Mouse (Mus musculus): ENCODE results near the gene Dctd. TPM values are rescaled to one million over a fixed set of nuclear protein-coding genes. Genes with fewer than 3 reads are reported as not detected.
A peak's percentile ranks its signal among the peaks of the same experiment; 100 is the strongest.

The Dctd gene
- 1 to 10 TPM; 1.2 to 1.4 TPM for total RNA-seq (2021)
- long read RNA-seq, experiment 1: 0 reads
- long read RNA-seq, experiment 2: 0 reads

GRCm38 (mm10) chr8:48098792-48099191 lies at the start of gene Dctd:
Gene Dctd, plus strand, starts transcription at chr8:48099092.
- no peak for DNase-seq
- intact Hi-C loops (cut with DNase I): no loop called here

- DNase-seq: no peak
- intact Hi-C loops (cut with DNase I): no loop called here
Measured at GRCm38 (mm10) chr8:48053611-48054010, 45.3 kb upstream of the Dctd start.

GRCm38 (mm10) chr8:48063526-48064072 lies 35.3 kb upstream of the Dctd start:
- intact Hi-C loops (cut with DNase I): no loop called here
- no peak for DNase-seq

GRCm38 (mm10) chr8:48074149-48074548 lies 24.7 kb upstream of the Dctd start:
- DNase-seq: no peak
- intact Hi-C loops (cut with DNase I): no loop called here

- intact Hi-C loops (cut with DNase I): no loop called here
- peak; percentile 13 to 15 for DNase-seq
Measured at GRCm38 (mm10) chr8:48082343-48082742, 16.5 kb upstream of the Dctd start.

GRCm38 (mm10) chr8:48090661-48091060 lies 8.2 kb upstream of the Dctd start:
- DNase-seq: no peak
- intact Hi-C loops (cut with DNase I): no loop called here

GRCm38 (mm10) chr8:48095378-48095777 lies 3.5 kb upstream of the Dctd start:
- intact Hi-C loops (cut with DNase I): no loop called here
- DNase-seq: no peak

GRCm38 (mm10) chr8:48097131-48097794 lies 1.6 kb upstream of the Dctd start:
- intact Hi-C loops (cut with DNase I): no loop called here
- peak; percentile 43 to 45 for DNase-seq

- DNase-seq: no peak
- intact Hi-C loops (cut with DNase I): no loop called here
Measured at GRCm38 (mm10) chr8:48098081-48098639, 732 bp upstream of the Dctd start.

GRCm38 (mm10) chr8:48100100-48100787 lies 1.4 kb downstream of the Dctd start:
- intact Hi-C loops (cut with DNase I): no loop called here
- DNase-seq: no peak

GRCm38 (mm10) chr8:48109373-48109855 lies 10.5 kb downstream of the Dctd start:
- DNase-seq: no peak
- intact Hi-C loops (cut with DNase I): no loop called here

GRCm38 (mm10) chr8:48109856-48110780 lies 11.2 kb downstream of the Dctd start:
- intact Hi-C loops (cut with DNase I): no loop called here
- peak; percentile 15 to 39 for DNase-seq

GRCm38 (mm10) chr8:48114591-48114990 lies 15.7 kb downstream of the Dctd start:
- no peak for DNase-seq
- intact Hi-C loops (cut with DNase I): no loop called here

GRCm38 (mm10) chr8:48122991-48123390 lies 24.1 kb downstream of the Dctd start:
- intact Hi-C loops (cut with DNase I): no loop called here
- no peak for DNase-seq

GRCm38 (mm10) chr8:48124857-48125256 lies 26.0 kb downstream of the Dctd start:
- DNase-seq: no peak
- intact Hi-C loops (cut with DNase I): no loop called here

GRCm38 (mm10) chr8:48126954-48127353 lies 28.1 kb downstream of the Dctd start:
- DNase-seq: no peak
- intact Hi-C loops (cut with DNase I): no loop called here

GRCm38 (mm10) chr8:48130266-48130665 lies 31.4 kb downstream of the Dctd start:
- intact Hi-C loops (cut with DNase I): no loop called here
- DNase-seq: no peak

- no peak for DNase-seq
- intact Hi-C loops (cut with DNase I): no loop called here
Measured at GRCm38 (mm10) chr8:48133321-48133720, 34.4 kb downstream of the Dctd start.

- no peak for DNase-seq
- intact Hi-C loops (cut with DNase I): no loop called here
Measured at GRCm38 (mm10) chr8:48136804-48137650, 38.1 kb downstream of the Dctd start.

- intact Hi-C loops (cut with DNase I): no loop called here
- DNase-seq: no peak
Measured at GRCm38 (mm10) chr8:48137651-48137937, 38.7 kb downstream of the Dctd start.
